Mouse (Mus musculus) neural tube, embryonic 11.5 days (tissue): ENCODE data around the gene Prcp. TPM values are rescaled to one million over a fixed set of nuclear protein-coding genes. Genes with fewer than 3 reads are reported as not detected.

ENCODE experiments used
- ATAC-seq: fragments of 200-750 bp; cut with Nextera tagmentation; 2 replicates; pipeline ENCODE4 v1.8.0; 2017; ENCODE audit warnings: moderate number of reproducible peaks, mild to moderate bottlenecking, moderate TSS enrichment, moderate library complexity; ENCODE audit not compliant: insufficient read depth, low FRiP score, low TSS enrichment
- DNase-seq: peaks from one replicate; pipeline ENCODE4 v3.0.0-alpha.2; 2015; ENCODE audit warnings: low spot score
- H3K27ac ChIP-seq: fragments of 300-500 bp; sonication (generic); 2 replicates; pipeline ENCODE4 v1.5.1; 2014; ENCODE audit warnings: low read depth, mild to moderate bottlenecking, low read length
- H3K27me3 ChIP-seq: fragments of 300-500 bp; sonication (generic); 2 replicates; pipeline ENCODE4 v1.6.1; 2014; ENCODE audit warnings: mild to moderate bottlenecking, low read length, mixed read lengths; ENCODE audit not compliant: control insufficient read depth, insufficient read depth
- H3K36me3 ChIP-seq: fragments of 300-500 bp; sonication (generic); 2 replicates; pipeline ENCODE4 v1.6.1; 2014; ENCODE audit warnings: mild to moderate bottlenecking, low read length, moderate library complexity, mixed read lengths; ENCODE audit not compliant: control insufficient read depth, insufficient read depth
- H3K4me1 ChIP-seq: fragments of 300-500 bp; sonication (generic); 2 replicates; pipeline ENCODE4 v1.6.1; 2014; ENCODE audit warnings: low read length, mixed read lengths; ENCODE audit not compliant: control insufficient read depth, insufficient read depth
- H3K4me2 ChIP-seq: fragments of 300-500 bp; sonication (generic); 2 replicates; pipeline ENCODE4 v1.6.1; 2014; ENCODE audit warnings: low read depth, mild to moderate bottlenecking, moderate library complexity
- H3K4me3 ChIP-seq: fragments of 300-500 bp; sonication (generic); 2 replicates; pipeline ENCODE4 v1.5.1; 2014; ENCODE audit warnings: low read depth, low read length
- H3K9ac ChIP-seq: fragments of 300-500 bp; sonication (generic); 2 replicates; pipeline ENCODE4 v1.6.1; 2014; ENCODE audit warnings: mild to moderate bottlenecking, low read length
- H3K9me3 ChIP-seq: fragments of 300-500 bp; sonication (generic); 2 replicates; pipeline ENCODE4 v1.6.1; 2016; ENCODE audit warnings: low read length; ENCODE audit not compliant: control insufficient read depth
- WGBS: fragments of 180-500 bp; shearing (Covaris S2); extraction: QIAGEN DNeasy Blood & Tissue Kit; methylation state at CpG from one replicate; pipeline ENCODE4 v1.1.7; 2014; 5-methylcytosine and 5-hydroxymethylcytosine counted together
- polyA plus RNA-seq: library from polyadenylated mRNA; unstranded; fragments of >200 nt; fragmentation: Nextera tagmentation; extraction: Ambion mirVana; gene quantifications from 2 replicates; pipeline ENCODE4 v1.2.1, GENCODE M21; 2014

Prcp gene
- polyA plus RNA-seq: 18.4 and 20.1 TPM in 2 replicates

DNA sequence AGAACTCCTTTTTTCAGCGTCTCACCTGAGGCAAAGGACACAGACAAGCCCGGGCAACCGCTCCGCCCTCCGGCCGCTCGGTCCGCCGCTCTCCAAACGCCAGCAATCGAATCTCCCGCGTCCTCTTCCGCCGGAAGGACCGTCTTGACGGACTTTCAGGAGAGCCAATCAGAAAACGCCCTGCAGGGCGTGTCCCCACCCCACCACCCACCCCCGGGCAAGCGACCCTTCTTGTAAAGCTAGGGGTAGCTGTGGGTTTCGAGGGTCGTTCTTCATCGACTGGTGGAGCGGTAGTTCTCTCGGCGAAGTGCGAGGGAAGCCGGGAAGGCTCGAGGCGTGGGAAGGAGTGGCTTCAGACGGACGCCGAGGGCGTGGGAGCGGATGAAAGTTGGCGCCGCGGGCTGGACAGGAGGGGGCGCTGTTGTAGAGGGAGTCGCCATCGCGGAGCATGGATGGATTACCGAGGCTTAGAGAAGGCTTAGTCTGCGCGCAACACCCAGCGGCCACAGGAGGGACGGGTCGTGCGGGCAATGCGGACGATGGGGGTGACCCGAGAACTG lies at the start of gene Prcp, which contains the start of gene Ddias:
Gene Prcp (plus strand): TSS at position 355 of the 560 bp plus-strand sequence.
Gene Ddias (minus strand): TSS at position 132 of the 560 bp plus-strand sequence.
- peak; percentile 95 for DNase-seq
- Histone ChIP-seq H3K27me3 (no peaks in the 10 kb centered on the region), H3K4me2 (peak within 1 kb of the TSS; percentile 66), H3K36me3 (no peaks in the 10 kb centered on the region), H3K4me3 (peak within 1 kb of the TSS; percentile 62), H3K9me3 (no peaks in the 10 kb centered on the region), H3K9ac (peak within 1 kb of the TSS; percentile 81), H3K27ac (peak within 1 kb of the TSS; percentile 97), H3K4me1 (peaks cover 9% of the 10 kb centered on the region; the same call in 1 of the 2 replicates)
- peak; percentile 89 for ATAC-seq
- WGBS: under 1% methylated on average over 53 of the region's 53 CpGs

GRCm38 (mm10) chr7:92826248-92826647 lies 48.0 kb upstream of the Prcp start:
- no peaks in the 10 kb centered on the region for H3K9me3 ChIP-seq
- 95% methylated on average over 3 of the region's 3 CpGs for WGBS
- no peaks in the 10 kb centered on the region for H3K27me3 ChIP-seq
- H3K9ac ChIP-seq: no peak overlapping the region
- no peak overlapping the region for H3K4me2 ChIP-seq
- DNase-seq (no peak), ATAC-seq (no peak)
- H3K4me1 ChIP-seq: no peaks in the 10 kb centered on the region
- no peak overlapping the region for H3K27ac ChIP-seq
- no peak overlapping the region for H3K4me3 ChIP-seq
- no peaks in the 10 kb centered on the region for H3K36me3 ChIP-seq

DNA sequence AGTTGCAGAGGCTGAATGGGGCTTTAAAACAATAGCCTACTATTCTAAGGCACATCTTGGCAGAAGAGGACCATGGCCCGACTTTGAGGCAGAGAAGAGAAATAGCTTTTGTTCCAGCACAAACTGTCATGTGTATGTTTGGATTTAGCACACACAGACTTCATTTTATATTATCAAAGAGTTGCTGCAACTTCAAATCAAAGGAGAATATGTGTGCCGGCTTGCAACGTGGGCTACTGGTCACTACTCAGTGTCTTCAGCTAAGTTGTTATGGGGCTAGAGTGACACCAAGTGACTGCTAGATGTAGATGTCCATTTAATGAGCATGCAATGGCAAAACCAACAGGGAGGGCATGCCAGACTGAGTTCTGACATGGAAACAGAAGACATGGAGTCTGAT lies 46.3 kb upstream of the Prcp start:
- Histone ChIP-seq H3K9ac (no peak overlapping the region), H3K36me3 (no peaks in the 10 kb centered on the region), H3K9me3 (no peaks in the 10 kb centered on the region), H3K4me3 (no peak overlapping the region), H3K4me2 (no peak overlapping the region), H3K4me1 (no peaks in the 10 kb centered on the region), H3K27ac (no peak overlapping the region), H3K27me3 (no peaks in the 10 kb centered on the region)
- WGBS: 69% methylated on average over 3 of the region's 3 CpGs
- DNase-seq (no peak), ATAC-seq (no peak)

DNA sequence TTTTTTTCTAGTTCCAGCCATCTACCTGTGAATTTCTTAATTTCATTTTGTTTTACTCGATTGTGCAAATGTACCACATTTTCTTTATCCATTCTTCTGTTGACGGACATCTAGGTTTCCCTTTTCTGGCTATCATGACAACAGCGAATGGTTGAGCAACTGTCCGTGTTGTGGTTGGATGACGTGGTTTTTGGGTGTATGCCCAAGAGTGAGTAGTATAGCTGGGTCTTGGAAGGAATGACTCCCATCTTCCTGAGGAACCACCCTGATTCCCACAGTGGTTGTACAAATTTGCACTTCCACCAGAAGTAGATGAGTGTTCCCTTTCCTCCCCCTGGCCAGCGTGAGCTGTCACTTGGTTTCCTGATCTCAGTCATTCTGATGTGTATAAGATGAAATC lies 41.9 kb upstream of the Prcp start:
- H3K4me1 ChIP-seq: no peaks in the 10 kb centered on the region
- no peak overlapping the region for H3K9ac ChIP-seq
- no peak for DNase-seq
- no peak overlapping the region for H3K27ac ChIP-seq
- H3K27me3 ChIP-seq: no peaks in the 10 kb centered on the region
- H3K4me2 ChIP-seq: no peak overlapping the region
- no peak overlapping the region for H3K4me3 ChIP-seq
- no peaks in the 10 kb centered on the region for H3K9me3 ChIP-seq
- ATAC-seq: no peak
- 94% methylated on average over 6 of the region's 6 CpGs for WGBS
- no peaks in the 10 kb centered on the region for H3K36me3 ChIP-seq

- Histone ChIP-seq H3K36me3 (no peaks in the 10 kb centered on the region), H3K9me3 (no peaks in the 10 kb centered on the region), H3K4me3 (no peak overlapping the region), H3K27me3 (no peaks in the 10 kb centered on the region), H3K4me2 (no peak overlapping the region), H3K4me1 (no peaks in the 10 kb centered on the region), H3K9ac (no peak overlapping the region), H3K27ac (no peak overlapping the region)
- DNase-seq (no peak), ATAC-seq (no peak)
- 89% methylated on average over 2 of the region's 2 CpGs for WGBS
Observed at GRCm38 (mm10) chr7:92834391-92834790, 39.9 kb upstream of the Prcp start.

- Histone ChIP-seq H3K4me1 (no peaks in the 10 kb centered on the region), H3K27me3 (no peaks in the 10 kb centered on the region), H3K9ac (no peak overlapping the region), H3K27ac (no peak overlapping the region), H3K4me3 (no peak overlapping the region), H3K36me3 (no peaks in the 10 kb centered on the region), H3K9me3 (no peaks in the 10 kb centered on the region), H3K4me2 (no peak overlapping the region)
- WGBS: 82% methylated on average over 3 of the region's 3 CpGs
- ATAC-seq: no peak
- no peak for DNase-seq
Observed at GRCm38 (mm10) chr7:92836447-92836846, 37.8 kb upstream of the Prcp start.

GRCm38 (mm10) chr7:92837226-92837625 lies 37.0 kb upstream of the Prcp start:
- DNase-seq: no peak
- Histone ChIP-seq H3K36me3 (no peaks in the 10 kb centered on the region), H3K27ac (no peak overlapping the region), H3K4me2 (no peak overlapping the region), H3K4me3 (no peak overlapping the region), H3K4me1 (no peaks in the 10 kb centered on the region), H3K9ac (no peak overlapping the region), H3K9me3 (no peaks in the 10 kb centered on the region), H3K27me3 (no peaks in the 10 kb centered on the region)
- ATAC-seq: no peak
- WGBS: 90% methylated on average over 11 of the region's 11 CpGs

- Histone ChIP-seq H3K4me2 (no peak overlapping the region), H3K9ac (no peak overlapping the region), H3K4me3 (no peak overlapping the region), H3K9me3 (no peaks in the 10 kb centered on the region), H3K27me3 (no peaks in the 10 kb centered on the region), H3K4me1 (no peaks in the 10 kb centered on the region), H3K27ac (no peak overlapping the region), H3K36me3 (no peaks in the 10 kb centered on the region)
- DNase-seq: no peak
- ATAC-seq: no peak
- 72% methylated on average over 3 of the region's 3 CpGs for WGBS
Observed at GRCm38 (mm10) chr7:92837907-92838306, 36.4 kb upstream of the Prcp start.

- Histone ChIP-seq H3K9ac (no peak overlapping the region), H3K4me2 (no peak overlapping the region), H3K27ac (no peak overlapping the region), H3K4me3 (no peak overlapping the region), H3K36me3 (no peaks in the 10 kb centered on the region), H3K9me3 (no peaks in the 10 kb centered on the region), H3K27me3 (no peaks in the 10 kb centered on the region), H3K4me1 (no peaks in the 10 kb centered on the region)
- 94% methylated on average over 2 of the region's 2 CpGs for WGBS
- DNase-seq (no peak), ATAC-seq (no peak)
Observed at GRCm38 (mm10) chr7:92842254-92842653, 32.0 kb upstream of the Prcp start.
